Mouse (Mus musculus) spleen, postnatal 36 days (tissue): Measurements from ENCODE around the gene Gm28102.
"Not testable (repeated sequence)": the region's sequence is repeated elsewhere in the genome, so short reads cannot be mapped to it uniquely, and the experiment has no call there.

Experiments used
- DNase-seq, 2 experiments: peaks; one replicate each; pipeline ENCODE4 v3.0.0; 2022; ENCODE audit warnings: low spot score in 2 of 2, mixed read lengths in 1 of 2

Gm28102 gene

GRCm38 (mm10) chrY:88053015-88053414, at the start of gene Gm28102:
Gene Gm28102, plus strand, starts transcription at chrY:88053315.
- not testable (repeated sequence) for DNase-seq
